Mouse (Mus musculus) neural tube, embryonic 11.5 days (tissue): ENCODE measurements around the gene Ankrd44. TPM values are rescaled to one million over a fixed set of nuclear protein-coding genes. Genes with fewer than 3 reads are reported as not detected.

Experiments
- ATAC-seq: fragments of 200-750 bp; cut with Nextera tagmentation; 2 replicates; pipeline ENCODE4 v1.8.0; 2017; ENCODE audit warnings: moderate number of reproducible peaks, mild to moderate bottlenecking, moderate TSS enrichment, moderate library complexity; ENCODE audit not compliant: insufficient read depth, low FRiP score, low TSS enrichment
- DNase-seq: peaks from one replicate; pipeline ENCODE4 v3.0.0-alpha.2; 2015; ENCODE audit warnings: low spot score
- H3K27ac ChIP-seq: fragments of 300-500 bp; sonication (generic); 2 replicates; pipeline ENCODE4 v1.5.1; 2014; ENCODE audit warnings: low read depth, mild to moderate bottlenecking, low read length
- H3K27me3 ChIP-seq: fragments of 300-500 bp; sonication (generic); 2 replicates; pipeline ENCODE4 v1.6.1; 2014; ENCODE audit warnings: mild to moderate bottlenecking, low read length, mixed read lengths; ENCODE audit not compliant: control insufficient read depth, insufficient read depth
- H3K36me3 ChIP-seq: fragments of 300-500 bp; sonication (generic); 2 replicates; pipeline ENCODE4 v1.6.1; 2014; ENCODE audit warnings: mild to moderate bottlenecking, low read length, moderate library complexity, mixed read lengths; ENCODE audit not compliant: control insufficient read depth, insufficient read depth
- H3K4me1 ChIP-seq: fragments of 300-500 bp; sonication (generic); 2 replicates; pipeline ENCODE4 v1.6.1; 2014; ENCODE audit warnings: low read length, mixed read lengths; ENCODE audit not compliant: control insufficient read depth, insufficient read depth
- H3K4me2 ChIP-seq: fragments of 300-500 bp; sonication (generic); 2 replicates; pipeline ENCODE4 v1.6.1; 2014; ENCODE audit warnings: low read depth, mild to moderate bottlenecking, moderate library complexity
- H3K4me3 ChIP-seq: fragments of 300-500 bp; sonication (generic); 2 replicates; pipeline ENCODE4 v1.5.1; 2014; ENCODE audit warnings: low read depth, low read length
- H3K9ac ChIP-seq: fragments of 300-500 bp; sonication (generic); 2 replicates; pipeline ENCODE4 v1.6.1; 2014; ENCODE audit warnings: mild to moderate bottlenecking, low read length
- H3K9me3 ChIP-seq: fragments of 300-500 bp; sonication (generic); 2 replicates; pipeline ENCODE4 v1.6.1; 2016; ENCODE audit warnings: low read length; ENCODE audit not compliant: control insufficient read depth
- WGBS: fragments of 180-500 bp; shearing (Covaris S2); extraction: QIAGEN DNeasy Blood & Tissue Kit; methylation state at CpG from one replicate; pipeline ENCODE4 v1.1.7; 2014; 5-methylcytosine and 5-hydroxymethylcytosine counted together
- polyA plus RNA-seq: library from polyadenylated mRNA; unstranded; fragments of >200 nt; fragmentation: Nextera tagmentation; extraction: Ambion mirVana; gene quantifications from 2 replicates; pipeline ENCODE4 v1.2.1, GENCODE M21; 2014

Ankrd44 gene
- polyA plus RNA-seq, 1 experiment from 2014 or later = 13.3 TPM

DNA sequence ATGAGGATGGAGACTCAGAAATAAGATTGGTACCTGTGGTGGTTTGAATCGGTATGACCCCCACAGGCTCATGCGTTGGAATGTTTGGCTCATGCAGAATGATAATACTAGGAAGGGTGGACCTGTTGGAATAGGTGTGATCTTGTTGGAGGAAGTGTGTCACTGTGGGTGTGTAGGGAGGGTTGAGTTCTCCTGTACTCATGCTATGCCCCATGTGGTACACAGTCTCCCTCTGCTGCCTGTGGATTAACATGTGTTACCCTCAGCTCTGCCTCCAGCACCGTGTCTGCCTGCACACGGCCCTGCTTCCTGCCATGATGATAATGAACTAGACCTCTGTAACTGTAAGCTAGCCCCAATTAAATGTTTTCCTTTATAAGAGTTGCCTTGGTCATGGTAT lies 28.7 kb upstream of the Ankrd44 start:
- Histone ChIP-seq H3K4me2 (no peak overlapping the region), H3K4me3 (no peak overlapping the region), H3K36me3 (no peaks in the 10 kb centered on the region), H3K27ac (no peak overlapping the region), H3K27me3 (no peaks in the 10 kb centered on the region), H3K9me3 (no peaks in the 10 kb centered on the region), H3K9ac (no peak overlapping the region), H3K4me1 (no peaks in the 10 kb centered on the region)
- no peak for ATAC-seq
- no peak for DNase-seq
- 86% methylated on average over 4 of the region's 4 CpGs for WGBS

DNA sequence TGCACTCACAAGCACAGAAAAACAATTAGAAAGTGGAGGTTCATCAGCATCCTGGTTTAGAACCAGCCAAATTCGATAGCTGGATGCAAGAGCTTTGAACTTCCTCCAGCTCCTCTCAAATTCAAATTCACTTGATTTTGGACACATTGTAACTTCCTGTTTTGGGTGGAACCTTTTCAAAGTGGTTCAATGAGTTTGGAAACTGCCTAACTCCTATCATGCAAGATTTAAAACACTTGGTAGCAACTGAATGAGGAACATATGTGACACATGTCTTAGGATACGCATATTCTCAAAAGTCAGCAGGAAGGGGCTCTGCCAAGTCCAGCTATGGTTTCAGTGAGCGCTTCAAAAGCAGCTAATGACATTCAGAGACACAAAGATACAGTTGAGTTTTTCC lies 18.5 kb upstream of the Ankrd44 start:
- no peaks in the 10 kb centered on the region for H3K27me3 ChIP-seq
- no peak overlapping the region for H3K27ac ChIP-seq
- no peak overlapping the region for H3K4me3 ChIP-seq
- H3K9ac ChIP-seq = no peak overlapping the region
- H3K4me2 ChIP-seq = no peak overlapping the region
- no peaks in the 10 kb centered on the region for H3K36me3 ChIP-seq
- no peak for ATAC-seq
- DNase-seq = no peak
- WGBS = 78% methylated on average over 3 of the region's 3 CpGs
- H3K4me1 ChIP-seq = no peaks in the 10 kb centered on the region
- no peaks in the 10 kb centered on the region for H3K9me3 ChIP-seq

DNA sequence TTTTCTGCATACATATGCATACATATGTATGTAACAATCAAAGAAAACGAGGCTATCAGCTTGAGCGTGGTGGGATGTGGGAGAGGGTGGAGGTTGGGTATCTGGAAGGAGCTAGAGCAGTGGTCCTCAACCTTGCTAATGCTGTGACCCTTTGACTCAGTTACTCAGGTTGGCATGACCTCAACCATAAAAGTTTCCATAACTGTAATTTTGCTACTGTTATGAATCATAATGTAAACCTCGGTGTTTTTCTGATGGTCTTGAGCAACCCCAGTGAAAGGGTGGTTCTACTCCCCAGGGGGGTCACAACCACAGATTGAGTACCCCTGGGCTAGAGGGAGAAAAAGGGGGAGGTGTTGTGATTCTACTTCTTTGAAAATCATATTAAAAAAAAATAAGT lies 9.3 kb upstream of the Ankrd44 start:
- 82% methylated on average over 3 of the region's 3 CpGs for WGBS
- H3K4me3 ChIP-seq = no peak overlapping the region
- no peak for ATAC-seq
- H3K9ac ChIP-seq = no peak overlapping the region
- H3K27ac ChIP-seq = no peak overlapping the region
- DNase-seq = no peak
- H3K4me2 ChIP-seq = no peak overlapping the region
- no peaks in the 10 kb centered on the region for H3K9me3 ChIP-seq
- no peaks in the 10 kb centered on the region for H3K36me3 ChIP-seq
- no peaks in the 10 kb centered on the region for H3K27me3 ChIP-seq
- no peaks in the 10 kb centered on the region for H3K4me1 ChIP-seq

DNA sequence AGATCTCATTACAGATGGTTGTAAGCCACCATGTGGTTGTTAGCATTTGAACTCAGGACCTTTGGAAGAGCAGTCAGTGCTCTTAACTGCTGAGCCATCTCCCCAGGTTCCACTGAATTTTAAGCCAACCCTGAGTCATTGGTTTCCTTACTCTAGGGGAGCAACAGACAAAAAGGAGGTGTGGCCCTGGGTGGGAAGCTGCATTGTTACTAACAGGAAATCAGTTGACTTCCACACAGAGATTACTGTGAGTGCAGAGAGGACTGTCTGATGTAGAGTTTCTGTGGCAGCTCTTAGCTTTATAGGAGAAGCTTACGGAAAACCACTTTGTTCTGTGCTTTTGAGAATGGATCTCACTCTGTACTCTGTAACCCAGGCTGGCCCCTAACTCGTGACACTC lies 8.7 kb upstream of the Ankrd44 start:
- DNase-seq = no peak
- ATAC-seq = no peak
- 80% methylated on average over 2 of the region's 2 CpGs for WGBS
- Histone ChIP-seq H3K9ac (no peak overlapping the region), H3K9me3 (no peaks in the 10 kb centered on the region), H3K36me3 (no peaks in the 10 kb centered on the region), H3K4me3 (no peak overlapping the region), H3K4me2 (no peak overlapping the region), H3K27me3 (no peaks in the 10 kb centered on the region), H3K27ac (no peak overlapping the region), H3K4me1 (no peaks in the 10 kb centered on the region)

DNA sequence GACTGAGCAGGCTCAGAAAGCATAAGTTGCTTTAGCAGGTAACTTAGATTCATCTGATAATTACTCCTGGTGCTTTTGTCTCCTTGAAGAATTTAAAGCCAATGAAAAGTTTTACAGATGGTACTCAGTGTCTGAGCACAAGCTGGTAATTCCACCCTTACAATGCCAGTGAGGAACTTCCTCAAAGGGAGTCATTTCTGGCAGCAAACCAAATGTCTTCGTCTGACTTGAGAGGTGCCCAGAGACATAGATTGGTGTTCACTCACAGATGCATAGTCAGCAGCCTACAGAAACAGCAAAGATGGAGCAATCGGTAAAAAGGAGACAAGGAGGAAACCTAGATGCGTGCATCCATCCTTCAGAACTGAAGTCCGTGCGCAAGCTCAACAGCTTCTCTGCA lies 7.5 kb upstream of the Ankrd44 start:
- Histone ChIP-seq H3K4me1 (no peaks in the 10 kb centered on the region), H3K27me3 (no peaks in the 10 kb centered on the region), H3K36me3 (no peaks in the 10 kb centered on the region), H3K4me3 (no peak overlapping the region), H3K4me2 (no peak overlapping the region), H3K27ac (no peak overlapping the region), H3K9me3 (no peaks in the 10 kb centered on the region), H3K9ac (no peak overlapping the region)
- DNase-seq (no peak), ATAC-seq (no peak)
- WGBS = 92% methylated on average over 5 of the region's 5 CpGs

DNA sequence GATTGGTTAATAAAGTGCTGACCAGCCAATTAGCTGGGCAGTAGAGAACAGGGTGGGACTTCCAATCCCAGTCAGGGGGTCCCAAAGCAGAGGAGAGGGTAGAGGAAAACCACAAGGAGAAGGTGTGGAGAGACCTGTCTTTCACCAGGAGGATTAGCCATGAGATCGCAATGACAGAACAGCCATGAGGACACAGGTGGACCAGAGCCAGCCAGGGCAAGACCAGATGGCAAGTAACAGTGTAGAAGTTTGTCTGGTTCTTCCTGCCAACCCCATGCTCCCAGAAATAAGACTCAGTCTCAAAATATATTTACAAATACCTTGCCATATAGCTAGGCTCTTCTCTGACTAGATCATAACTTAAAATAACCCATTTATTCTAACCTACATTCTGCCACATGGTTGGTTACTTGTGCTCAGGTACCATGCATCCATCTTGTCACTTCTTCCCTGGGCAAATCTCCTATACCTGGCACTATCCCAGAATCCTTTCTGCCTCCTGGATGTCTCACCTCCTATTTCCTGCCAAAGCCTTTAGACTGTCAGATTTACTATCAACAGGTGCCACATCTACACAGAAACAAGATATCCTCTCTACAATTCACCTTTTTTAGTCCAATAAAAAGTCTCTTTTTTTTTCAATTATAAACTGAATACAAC lies 6.4 kb upstream of the Ankrd44 start:
- 87% methylated on average over 1 of the region's 1 CpGs for WGBS
- no peak overlapping the region for H3K27ac ChIP-seq
- no peak overlapping the region for H3K4me3 ChIP-seq
- no peak for ATAC-seq
- no peak overlapping the region for H3K4me2 ChIP-seq
- no peak for DNase-seq
- no peaks in the 10 kb centered on the region for H3K4me1 ChIP-seq
- H3K9ac ChIP-seq = no peak overlapping the region
- no peaks in the 10 kb centered on the region for H3K36me3 ChIP-seq
- no peaks in the 10 kb centered on the region for H3K9me3 ChIP-seq
- no peaks in the 10 kb centered on the region for H3K27me3 ChIP-seq

DNA sequence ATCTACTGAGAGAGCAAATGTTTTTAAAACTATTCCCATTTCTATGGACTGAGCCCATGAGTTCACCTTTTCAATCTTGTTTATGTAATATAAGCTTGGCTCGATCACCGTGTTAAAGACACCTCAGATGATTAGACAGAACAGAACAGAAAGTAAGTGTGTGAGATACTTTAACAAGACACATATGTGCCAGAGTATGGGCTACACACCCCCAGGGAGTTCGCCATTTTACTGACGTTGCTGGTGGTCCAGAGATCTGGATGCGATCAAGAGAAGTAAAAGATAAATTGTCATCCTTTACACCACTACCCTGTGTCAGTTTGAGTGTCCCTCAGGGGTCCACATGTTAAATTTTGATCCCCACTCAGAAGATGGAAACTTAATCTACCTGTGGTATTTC lies 5.0 kb upstream of the Ankrd44 start:
- H3K4me3 ChIP-seq = no peak overlapping the region
- H3K9ac ChIP-seq = no peak overlapping the region
- WGBS = 76% methylated on average over 5 of the region's 5 CpGs
- DNase-seq (no peak), ATAC-seq (no peak)
- H3K4me1 ChIP-seq = no peaks in the 10 kb centered on the region
- H3K27ac ChIP-seq = no peak overlapping the region
- H3K9me3 ChIP-seq = no peaks in the 10 kb centered on the region
- H3K36me3 ChIP-seq = no peaks in the 10 kb centered on the region
- no peak overlapping the region for H3K4me2 ChIP-seq
- no peaks in the 10 kb centered on the region for H3K27me3 ChIP-seq

DNA sequence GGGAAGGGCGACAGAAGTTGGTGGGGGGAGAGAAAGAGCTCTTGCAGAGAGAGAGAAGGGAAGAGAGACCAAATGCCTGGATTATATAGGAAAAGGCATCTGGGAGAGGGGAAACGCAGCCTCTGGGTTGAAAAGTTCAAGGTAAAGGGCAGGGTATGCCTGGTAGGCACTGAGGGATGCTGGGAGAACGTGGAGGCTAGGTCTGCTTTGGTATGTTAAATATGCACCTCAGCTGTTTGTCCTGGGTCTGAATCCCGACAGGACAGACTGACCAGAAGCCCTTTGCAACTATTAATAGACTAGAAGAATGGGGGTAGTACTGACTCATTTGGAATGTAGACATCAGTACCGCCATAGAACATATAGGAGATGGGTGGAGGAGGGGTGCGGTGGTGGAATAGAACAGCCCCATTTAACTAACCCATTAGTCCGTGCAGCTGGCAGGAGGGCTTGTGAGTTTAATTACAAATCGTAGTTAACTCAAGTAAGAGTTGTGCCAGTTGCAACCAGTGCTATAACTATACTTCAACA lies 4.5 kb upstream of the Ankrd44 start:
- ATAC-seq (no peak), DNase-seq (no peak)
- Histone ChIP-seq H3K27ac (no peak overlapping the region), H3K27me3 (no peaks in the 10 kb centered on the region), H3K9ac (no peak overlapping the region), H3K4me2 (no peak overlapping the region), H3K9me3 (no peaks in the 10 kb centered on the region), H3K36me3 (no peaks in the 10 kb centered on the region), H3K4me1 (no peaks in the 10 kb centered on the region), H3K4me3 (no peak overlapping the region)
- WGBS = 64% methylated on average over 8 of the region's 8 CpGs

DNA sequence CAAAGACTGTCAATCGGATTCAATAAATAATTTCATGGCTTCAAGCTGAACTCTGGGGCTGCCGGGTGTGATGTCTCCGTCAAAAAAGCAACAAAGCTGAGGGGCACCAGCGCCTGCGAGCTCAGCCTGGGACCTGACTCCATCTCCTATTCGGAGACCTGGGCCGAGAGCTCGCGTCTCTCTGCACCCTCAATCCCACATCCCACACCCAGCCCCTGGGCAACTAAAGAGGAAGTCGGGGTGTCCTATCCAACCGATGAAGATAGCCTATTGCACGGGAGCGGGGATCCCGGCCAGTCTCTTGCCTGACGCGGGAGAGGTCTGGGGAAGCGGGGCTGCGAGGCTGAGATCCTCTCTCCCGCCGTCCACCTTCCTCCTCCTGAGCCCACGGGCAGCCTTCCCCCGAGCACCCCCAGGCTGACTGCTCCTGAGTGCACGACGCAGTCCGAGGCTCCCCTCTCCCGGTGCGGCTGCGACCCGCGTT lies 694 bp downstream of the Ankrd44 start:
- H3K4me1 ChIP-seq = 0 out of 2 replicates have a peak, but pooled peaks cover 3% of the 10 kb centered on the region
- peak overlapping the region; percentile 65; the same call in 1 of the 2 replicates for H3K27ac ChIP-seq
- H3K27me3 ChIP-seq = no peaks in the 10 kb centered on the region
- under 1% methylated on average over 30 of the region's 30 CpGs for WGBS
- DNase-seq (no peak), ATAC-seq (no peak; the same call in none of the 2 replicates)
- peak overlapping the region; percentile 68 for H3K4me3 ChIP-seq
- no peaks in the 10 kb centered on the region for H3K9me3 ChIP-seq
- no peaks in the 10 kb centered on the region for H3K36me3 ChIP-seq
- H3K9ac ChIP-seq = peak overlapping the region; percentile 69
- H3K4me2 ChIP-seq = peak overlapping the region; percentile 53
